Mouse (Mus musculus): ENCODE data around the gene Rtl6. TPM values are rescaled to one million over a fixed set of nuclear protein-coding genes. Genes with fewer than 3 reads are reported as not detected.

Gene Rtl6
- polyA plus RNA-seq, 1 experiment from 2014 or later = 9.5 TPM

DNA sequence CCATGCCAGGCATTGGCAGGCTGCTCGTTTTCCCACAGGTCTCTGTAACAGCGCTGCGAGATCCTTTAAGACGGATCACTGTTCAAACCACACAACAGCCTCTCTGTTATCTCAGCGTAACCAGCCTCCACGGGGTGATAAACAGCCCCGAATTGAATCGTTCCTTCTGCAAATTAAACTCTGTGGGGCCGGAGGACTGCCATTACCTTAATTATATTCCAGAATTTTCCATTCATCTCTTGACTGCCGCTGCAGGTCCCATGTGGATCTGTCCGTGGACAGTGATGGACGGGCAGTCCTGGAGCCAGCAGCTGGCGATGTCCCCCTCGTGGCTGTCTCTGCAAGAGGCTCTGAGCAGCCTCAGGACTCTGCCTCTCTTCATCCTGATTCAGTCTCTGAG lies 30.7 kb downstream of the Rtl6 start:
- H3K27me3 ChIP-seq (ENCODE audit: control insufficient read depth, insufficient read depth, low read length) = no peaks in the 10 kb centered on the region
- no peak for ATAC-seq (ENCODE audit: low FRiP score, low TSS enrichment)
- no peaks in the 10 kb centered on the region for H3K9me3 ChIP-seq (ENCODE audit: control insufficient read depth, low read length)
- H3K27ac ChIP-seq (ENCODE audit: low read depth, low read length) = no peak overlapping the region
- H3K4me1 ChIP-seq (ENCODE audit: control insufficient read depth, insufficient read depth, low read length) = no peaks in the 10 kb centered on the region
- H3K9ac ChIP-seq (ENCODE audit: low read depth, low read length) = no peak overlapping the region
- WGBS = 70% methylated on average over 14 of the region's 14 CpGs
- no peak overlapping the region for H3K4me3 ChIP-seq (ENCODE audit: low read length)
- no peaks in the 10 kb centered on the region for H3K36me3 ChIP-seq (ENCODE audit: control insufficient read depth, insufficient read depth, low read length)
- no peak overlapping the region for H3K4me2 ChIP-seq (replicated peaks; ENCODE audit: low read depth, low read length)

- Histone ChIP-seq H3K4me3 (ENCODE audit: low read length) (no peak overlapping the region), H3K9ac (ENCODE audit: low read depth, low read length) (no peak overlapping the region), H3K27me3 (ENCODE audit: control insufficient read depth, insufficient read depth, low read length) (no peaks in the 10 kb centered on the region), H3K36me3 (ENCODE audit: control insufficient read depth, insufficient read depth, low read length) (no peaks in the 10 kb centered on the region), H3K4me2 (replicated peaks; ENCODE audit: low read depth, low read length) (no peak overlapping the region), H3K4me1 (ENCODE audit: control insufficient read depth, insufficient read depth, low read length) (no peaks in the 10 kb centered on the region), H3K27ac (ENCODE audit: low read depth, low read length) (no peak overlapping the region), H3K9me3 (ENCODE audit: control insufficient read depth, low read length) (no peaks in the 10 kb centered on the region)
- no peak for ATAC-seq (ENCODE audit: low FRiP score, low TSS enrichment)
- 66% methylated on average over 5 of the region's 5 CpGs for WGBS
Measured at GRCm38 (mm10) chr15:84525222-84525883, 32.3 kb downstream of the Rtl6 start.

GRCm38 (mm10) chr15:84522953-84523689 lies 34.5 kb downstream of the Rtl6 start:
- Histone ChIP-seq H3K9me3 (ENCODE audit: control insufficient read depth, low read length) (no peaks in the 10 kb centered on the region), H3K4me2 (replicated peaks; ENCODE audit: low read depth, low read length) (no peak overlapping the region), H3K9ac (ENCODE audit: low read depth, low read length) (no peak overlapping the region), H3K27ac (ENCODE audit: low read depth, low read length) (no peak overlapping the region), H3K4me3 (ENCODE audit: low read length) (no peak overlapping the region), H3K27me3 (ENCODE audit: control insufficient read depth, insufficient read depth, low read length) (no peaks in the 10 kb centered on the region), H3K36me3 (ENCODE audit: control insufficient read depth, insufficient read depth, low read length) (no peaks in the 10 kb centered on the region), H3K4me1 (ENCODE audit: control insufficient read depth, insufficient read depth, low read length) (no peaks in the 10 kb centered on the region)
- WGBS = 90% methylated on average over 8 of the region's 8 CpGs
- no peak for ATAC-seq (ENCODE audit: low FRiP score, low TSS enrichment)

- H3K27me3 ChIP-seq (ENCODE audit: control insufficient read depth, insufficient read depth, low read length) = no peaks in the 10 kb centered on the region
- no peak overlapping the region for H3K4me3 ChIP-seq (ENCODE audit: low read length)
- 86% methylated on average over 4 of the region's 4 CpGs for WGBS
- no peaks in the 10 kb centered on the region for H3K36me3 ChIP-seq (ENCODE audit: control insufficient read depth, insufficient read depth, low read length)
- no peaks in the 10 kb centered on the region for H3K4me1 ChIP-seq (ENCODE audit: control insufficient read depth, insufficient read depth, low read length)
- no peak overlapping the region for H3K27ac ChIP-seq (ENCODE audit: low read depth, low read length)
- ATAC-seq (ENCODE audit: low FRiP score, low TSS enrichment) = no peak
- H3K4me2 ChIP-seq (replicated peaks; ENCODE audit: low read depth, low read length) = no peak overlapping the region
- H3K9me3 ChIP-seq (ENCODE audit: control insufficient read depth, low read length) = no peaks in the 10 kb centered on the region
- no peak overlapping the region for H3K9ac ChIP-seq (ENCODE audit: low read depth, low read length)
Measured at GRCm38 (mm10) chr15:84521486-84521885, 36.1 kb downstream of the Rtl6 start.

DNA sequence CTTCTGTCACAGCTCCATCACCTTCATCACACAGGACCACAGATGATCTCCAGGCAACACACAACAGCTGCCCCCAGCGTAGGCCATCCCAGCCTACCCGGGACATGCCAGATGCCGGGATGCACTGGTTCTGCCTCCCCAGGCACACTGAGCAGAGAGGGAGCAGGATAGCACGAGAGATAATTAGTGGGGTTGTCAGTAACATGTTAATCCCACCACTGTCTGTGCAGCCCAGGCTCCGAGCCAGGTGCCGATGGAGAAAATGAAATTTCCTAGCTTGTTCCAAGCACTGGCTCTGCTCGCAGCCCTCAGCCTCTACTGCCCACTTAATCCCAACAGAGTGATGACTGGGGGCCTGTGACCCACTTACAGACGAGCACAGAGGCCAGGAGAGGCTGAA lies 39.1 kb downstream of the Rtl6 start:
- no peaks in the 10 kb centered on the region for H3K4me1 ChIP-seq (ENCODE audit: control insufficient read depth, insufficient read depth, low read length)
- H3K4me2 ChIP-seq (replicated peaks; ENCODE audit: low read depth, low read length) = no peak overlapping the region
- H3K9ac ChIP-seq (ENCODE audit: low read depth, low read length) = no peak overlapping the region
- H3K27ac ChIP-seq (ENCODE audit: low read depth, low read length) = no peak overlapping the region
- H3K36me3 ChIP-seq (ENCODE audit: control insufficient read depth, insufficient read depth, low read length) = no peaks in the 10 kb centered on the region
- no peak for ATAC-seq (ENCODE audit: low FRiP score, low TSS enrichment)
- H3K27me3 ChIP-seq (ENCODE audit: control insufficient read depth, insufficient read depth, low read length) = no peaks in the 10 kb centered on the region
- H3K9me3 ChIP-seq (ENCODE audit: control insufficient read depth, low read length) = no peaks in the 10 kb centered on the region
- WGBS = 80% methylated on average over 8 of the region's 8 CpGs
- H3K4me3 ChIP-seq (ENCODE audit: low read length) = no peak overlapping the region

DNA sequence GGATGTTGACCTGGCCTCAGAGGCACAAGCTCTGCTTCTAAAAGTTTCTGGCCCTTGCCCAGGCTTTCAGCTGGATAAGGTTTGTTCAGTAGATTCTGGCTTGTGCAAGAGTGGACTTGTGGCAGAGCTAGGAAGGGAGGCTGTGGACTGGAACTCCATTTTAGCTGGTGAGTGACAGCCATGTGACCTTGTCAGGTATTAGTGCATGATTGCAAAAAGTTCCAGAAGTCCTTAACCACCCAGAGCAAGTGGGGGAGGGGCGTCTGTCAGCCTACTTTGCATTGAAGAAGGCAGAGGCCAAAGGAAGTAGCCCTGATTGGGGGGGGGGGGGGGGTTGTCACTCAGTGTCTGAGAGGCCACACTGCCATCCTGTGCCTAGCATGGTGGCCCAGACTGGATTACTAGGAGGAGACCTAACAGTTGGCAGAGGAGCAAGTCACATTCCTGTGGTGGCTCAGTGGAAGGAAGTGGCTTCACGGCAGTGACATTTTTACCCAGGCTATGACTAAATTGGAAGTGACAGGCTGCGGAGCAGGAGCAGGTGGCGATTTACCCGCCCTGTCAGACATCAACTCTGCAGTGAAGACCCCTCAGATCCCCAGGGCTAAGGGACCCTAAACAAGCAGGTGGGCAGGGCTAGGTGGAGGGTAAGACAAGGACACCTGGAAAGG lies 44.9 kb downstream of the Rtl6 start:
- no peaks in the 10 kb centered on the region for H3K27me3 ChIP-seq (ENCODE audit: control insufficient read depth, insufficient read depth, low read length)
- H3K4me3 ChIP-seq (ENCODE audit: low read length) = no peak overlapping the region
- H3K9ac ChIP-seq (ENCODE audit: low read depth, low read length) = no peak overlapping the region
- no peak overlapping the region for H3K27ac ChIP-seq (ENCODE audit: low read depth, low read length)
- no peaks in the 10 kb centered on the region for H3K36me3 ChIP-seq (ENCODE audit: control insufficient read depth, insufficient read depth, low read length)
- no peaks in the 10 kb centered on the region for H3K9me3 ChIP-seq (ENCODE audit: control insufficient read depth, low read length)
- H3K4me1 ChIP-seq (ENCODE audit: control insufficient read depth, insufficient read depth, low read length) = 0 out of 2 replicates have a peak, but pooled peaks cover 3% of the 10 kb centered on the region
- ATAC-seq (ENCODE audit: low FRiP score, low TSS enrichment) = no peak
- WGBS = 56% methylated on average over 5 of the region's 5 CpGs
- no peak overlapping the region for H3K4me2 ChIP-seq (replicated peaks; ENCODE audit: low read depth, low read length)

DNA sequence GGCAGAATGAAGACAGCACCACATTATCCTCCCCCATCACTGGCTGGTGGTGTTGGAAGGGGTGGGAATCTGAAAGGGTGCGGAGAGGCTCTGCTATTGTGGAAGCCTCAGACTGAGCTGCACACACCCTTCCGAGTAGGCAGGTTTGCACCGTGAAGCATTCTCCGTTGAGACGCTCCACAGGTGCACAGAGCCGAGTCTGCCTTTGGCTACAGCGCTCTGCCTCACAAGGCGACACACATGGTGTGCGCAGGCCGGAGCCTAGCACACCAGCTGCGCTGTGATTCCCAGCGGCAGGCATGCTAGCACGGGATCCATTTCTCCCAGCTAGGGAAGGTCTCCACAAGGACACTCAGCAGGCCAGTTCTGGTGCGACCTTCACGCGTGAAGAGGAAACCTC lies 47.6 kb downstream of the Rtl6 start:
- 70% methylated on average over 16 of the region's 16 CpGs for WGBS
- no peak overlapping the region for H3K4me2 ChIP-seq (replicated peaks; ENCODE audit: low read depth, low read length)
- no peaks in the 10 kb centered on the region for H3K9me3 ChIP-seq (ENCODE audit: control insufficient read depth, low read length)
- H3K27ac ChIP-seq (ENCODE audit: low read depth, low read length) = no peak overlapping the region
- H3K4me3 ChIP-seq (ENCODE audit: low read length) = no peak overlapping the region
- 0 out of 2 replicates have a peak, but pooled peaks cover 4% of the 10 kb centered on the region for H3K4me1 ChIP-seq (ENCODE audit: control insufficient read depth, insufficient read depth, low read length)
- H3K27me3 ChIP-seq (ENCODE audit: control insufficient read depth, insufficient read depth, low read length) = no peaks in the 10 kb centered on the region
- no peaks in the 10 kb centered on the region for H3K36me3 ChIP-seq (ENCODE audit: control insufficient read depth, insufficient read depth, low read length)
- ATAC-seq (ENCODE audit: low FRiP score, low TSS enrichment) = no peak
- H3K9ac ChIP-seq (ENCODE audit: low read depth, low read length) = no peak overlapping the region

DNA sequence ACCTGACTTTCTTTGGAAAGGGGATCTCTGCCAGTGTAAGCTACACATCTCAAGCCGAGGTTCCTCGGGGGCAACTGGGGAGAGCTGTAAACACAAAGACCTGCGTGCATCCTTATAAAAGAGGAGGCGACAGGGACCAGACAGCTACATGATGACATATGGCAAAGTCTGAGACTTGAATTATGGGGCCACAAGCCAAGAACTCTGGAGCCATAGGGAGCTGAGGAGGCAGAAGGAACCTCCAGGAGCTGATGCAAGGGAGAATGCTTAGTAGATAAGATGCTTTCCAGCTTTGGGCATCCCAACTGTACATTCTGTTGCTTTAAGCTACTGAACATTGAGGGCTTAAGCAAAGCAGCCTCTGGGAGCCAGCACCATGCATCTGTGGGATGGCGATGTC lies 48.5 kb downstream of the Rtl6 start:
- H3K4me2 ChIP-seq (replicated peaks; ENCODE audit: low read depth, low read length) = no peak overlapping the region
- no peak overlapping the region for H3K9ac ChIP-seq (ENCODE audit: low read depth, low read length)
- H3K36me3 ChIP-seq (ENCODE audit: control insufficient read depth, insufficient read depth, low read length) = no peaks in the 10 kb centered on the region
- H3K9me3 ChIP-seq (ENCODE audit: control insufficient read depth, low read length) = no peaks in the 10 kb centered on the region
- H3K4me1 ChIP-seq (ENCODE audit: control insufficient read depth, insufficient read depth, low read length) = 0 out of 2 replicates have a peak, but pooled peaks cover 8% of the 10 kb centered on the region
- no peaks in the 10 kb centered on the region for H3K27me3 ChIP-seq (ENCODE audit: control insufficient read depth, insufficient read depth, low read length)
- no peak overlapping the region for H3K27ac ChIP-seq (ENCODE audit: low read depth, low read length)
- H3K4me3 ChIP-seq (ENCODE audit: low read length) = no peak overlapping the region
- WGBS = 45% methylated on average over 5 of the region's 5 CpGs
- ATAC-seq (ENCODE audit: low FRiP score, low TSS enrichment) = no peak

- 87% methylated on average over 10 of the region's 10 CpGs for WGBS
- Histone ChIP-seq H3K9me3 (ENCODE audit: control insufficient read depth, low read length) (no peaks in the 10 kb centered on the region), H3K27ac (ENCODE audit: low read depth, low read length) (no peak overlapping the region), H3K4me1 (ENCODE audit: control insufficient read depth, insufficient read depth, low read length) (0 out of 2 replicates have a peak, but pooled peaks cover 4% of the 10 kb centered on the region), H3K4me2 (replicated peaks; ENCODE audit: low read depth, low read length) (no peak overlapping the region), H3K9ac (ENCODE audit: low read depth, low read length) (no peak overlapping the region), H3K36me3 (ENCODE audit: control insufficient read depth, insufficient read depth, low read length) (no peaks in the 10 kb centered on the region), H3K27me3 (ENCODE audit: control insufficient read depth, insufficient read depth, low read length) (no peaks in the 10 kb centered on the region), H3K4me3 (ENCODE audit: low read length) (no peak overlapping the region)
- ATAC-seq (ENCODE audit: low FRiP score, low TSS enrichment) = no peak
Measured at GRCm38 (mm10) chr15:84506026-84506425, 51.6 kb downstream of the Rtl6 start.

Measured in kidney, embryonic 14.5 days (tissue).